Mouse (Mus musculus) hindbrain, embryonic 10.5 days (tissue): ENCODE data around the gene Usp24. TPM values are rescaled to one million over a fixed set of nuclear protein-coding genes. Genes with fewer than 3 reads are reported as not detected.

Experiments
- DNase-seq: peaks from one replicate; pipeline ENCODE4 v3.0.0-alpha.2; 2017; ENCODE audit warnings: low spot score
- H3K27ac ChIP-seq: fragments of 300-500 bp; sonication (generic); 2 replicates; pipeline ENCODE4 v1.5.1; 2016; ENCODE audit warnings: mild to moderate bottlenecking, moderate library complexity
- H3K27me3 ChIP-seq: fragments of 300-500 bp; sonication (generic); 2 replicates; pipeline ENCODE4 v1.6.1; 2016; ENCODE audit warnings: mild to moderate bottlenecking; ENCODE audit not compliant: poor library complexity, insufficient read depth, severe bottlenecking
- H3K36me3 ChIP-seq: fragments of 300-500 bp; sonication (generic); 2 replicates; pipeline ENCODE4 v1.6.1; 2016; ENCODE audit warnings: mild to moderate bottlenecking, moderate library complexity
- H3K4me1 ChIP-seq: fragments of 300-500 bp; sonication (generic); replicated peaks from 2 replicates; pipeline ENCODE4 v1.6.1; 2016; ENCODE audit warnings: mild to moderate bottlenecking
- H3K4me3 ChIP-seq: fragments of 300-500 bp; sonication (generic); 2 replicates; pipeline ENCODE4 v1.5.1; 2016; ENCODE audit warnings: mild to moderate bottlenecking, moderate library complexity
- H3K9me3 ChIP-seq: fragments of 300-500 bp; sonication (generic); 2 replicates; pipeline ENCODE4 v1.6.1; 2016; ENCODE audit warnings: mild to moderate bottlenecking, moderate library complexity
- WGBS: fragments of 180-500 bp; shearing (Covaris S2); methylation state at CpG from one replicate; pipeline ENCODE4 v1.1.7; 2016; 5-methylcytosine and 5-hydroxymethylcytosine counted together
- polyA plus RNA-seq: library from polyadenylated mRNA; unstranded; fragments of >200 nt; fragmentation: Nextera tagmentation; extraction: Ambion mirVana; gene quantifications from 2 replicates; pipeline ENCODE4 v1.2.1, GENCODE M21; 2016

Gene Usp24
- polyA plus RNA-seq, 1 experiment from 2014 or later: 6.7 TPM

DNA sequence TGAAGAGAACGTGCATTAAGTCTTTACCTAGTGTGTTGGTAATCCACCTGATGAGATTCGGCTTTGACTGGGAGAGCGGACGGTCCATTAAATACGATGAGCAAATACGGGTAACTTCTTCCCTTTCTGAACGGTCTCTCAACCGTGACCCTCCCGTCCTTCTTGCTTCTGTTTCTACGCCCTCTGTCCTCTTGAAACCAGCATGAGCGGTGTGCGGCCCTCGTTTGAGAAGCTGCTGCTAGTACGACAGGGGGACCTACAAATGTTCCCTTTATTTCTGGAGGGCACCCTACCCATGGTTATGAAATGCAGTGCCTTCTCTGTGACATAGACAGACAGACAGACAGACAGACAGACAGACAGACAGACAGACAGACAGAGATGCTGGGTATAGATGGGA is 93.6 kb downstream of the Usp24 start:
- WGBS: 80% methylated on average over 14 of the region's 14 CpGs
- H3K36me3 ChIP-seq: peaks cover 99% of the 10 kb centered on the region
- no peak for DNase-seq

GRCm38 (mm10) chr4:106419256-106419655 is 103.2 kb downstream of the Usp24 start:
- DNase-seq: no peak

More for the DNA sequence above, 93.6 kb downstream of the Usp24 start:
- Histone ChIP-seq H3K27me3 (no peaks in the 10 kb centered on the region), H3K27ac (no peak overlapping the region), H3K4me3 (no peak overlapping the region), H3K4me1 (no peaks in the 10 kb centered on the region), H3K9me3 (no peaks in the 10 kb centered on the region)

DNA sequence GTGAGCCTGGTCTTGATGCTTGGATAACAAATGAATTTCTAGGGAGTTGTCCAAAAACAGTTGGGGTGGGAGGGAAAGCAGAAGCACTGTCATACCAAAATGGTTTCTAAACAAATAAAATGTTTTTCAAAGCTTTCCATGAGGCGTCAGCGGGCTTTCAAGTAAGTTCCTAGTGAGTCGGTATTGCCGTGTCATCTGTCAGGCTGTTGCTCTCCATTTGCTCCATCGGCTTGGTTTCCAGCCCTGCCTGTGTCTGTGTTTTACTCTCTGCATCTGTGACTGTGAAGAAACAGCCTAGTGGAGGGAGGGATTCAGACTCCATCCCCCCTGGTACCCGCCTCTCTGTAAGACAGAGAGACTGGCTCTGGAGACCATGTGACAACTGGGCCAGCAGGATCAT is 103.8 kb downstream of the Usp24 start:
- no peaks in the 10 kb centered on the region for H3K27me3 ChIP-seq
- WGBS: 94% methylated on average over 6 of the region's 6 CpGs
- peaks cover 89% of the 10 kb centered on the region for H3K36me3 ChIP-seq
- no peak overlapping the region for H3K27ac ChIP-seq
- no peaks in the 10 kb centered on the region for H3K4me1 ChIP-seq
- no peak for DNase-seq
- H3K9me3 ChIP-seq: no peaks in the 10 kb centered on the region
- H3K4me3 ChIP-seq: no peak overlapping the region

More at GRCm38 (mm10) chr4:106419256-106419655, 103.2 kb downstream of the Usp24 start:
- Histone ChIP-seq H3K36me3 (peaks cover 89% of the 10 kb centered on the region), H3K27me3 (no peaks in the 10 kb centered on the region), H3K4me3 (no peak overlapping the region), H3K9me3 (no peaks in the 10 kb centered on the region), H3K4me1 (no peaks in the 10 kb centered on the region), H3K27ac (no peak overlapping the region)
- 85% methylated on average over 3 of the region's 3 CpGs for WGBS

DNA sequence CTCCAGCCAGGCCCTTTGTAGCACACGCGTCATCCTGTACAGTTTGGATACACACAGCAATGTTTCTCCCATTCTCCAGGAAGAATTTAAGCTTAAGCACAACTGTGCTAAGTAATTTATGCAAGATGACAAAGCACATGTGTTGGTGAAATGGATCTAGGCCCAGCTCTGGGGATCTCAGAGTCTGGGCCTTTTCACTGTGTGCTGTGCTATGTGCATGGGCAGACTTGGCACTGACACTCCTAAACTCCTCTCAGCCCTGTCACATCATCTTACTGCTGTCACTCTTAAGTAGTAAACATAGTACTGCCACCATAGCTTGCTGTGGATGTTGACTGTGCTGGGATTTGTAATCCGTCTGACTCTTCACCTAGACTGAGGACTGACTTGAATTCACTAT is 106.6 kb downstream of the Usp24 start:
- H3K36me3 ChIP-seq: peaks cover 90% of the 10 kb centered on the region
- WGBS: 94% methylated on average over 3 of the region's 3 CpGs
- no peak for DNase-seq
- no peaks in the 10 kb centered on the region for H3K4me1 ChIP-seq
- H3K27me3 ChIP-seq: no peaks in the 10 kb centered on the region
- no peaks in the 10 kb centered on the region for H3K9me3 ChIP-seq
- H3K4me3 ChIP-seq: no peak overlapping the region
- H3K27ac ChIP-seq: no peak overlapping the region

DNA sequence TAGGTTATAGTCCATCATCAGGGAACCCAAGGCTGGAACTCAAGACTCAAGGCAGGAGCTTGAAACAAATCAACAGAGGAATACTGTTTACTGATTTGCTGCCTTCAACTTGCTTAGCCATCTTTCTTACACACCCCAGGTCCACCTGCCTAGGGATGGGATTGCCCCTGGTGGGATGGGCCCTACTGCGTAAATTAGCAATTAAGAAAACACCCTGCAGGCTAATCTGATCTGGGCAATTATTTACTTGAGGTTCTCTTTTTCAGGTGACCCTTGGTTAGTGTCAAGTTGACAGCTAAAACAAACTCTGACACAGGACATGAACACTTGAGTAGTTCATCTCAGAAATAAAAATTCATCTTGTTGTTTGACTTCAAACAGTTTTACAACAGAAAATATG is 108.5 kb downstream of the Usp24 start:
- H3K27me3 ChIP-seq: no peaks in the 10 kb centered on the region
- H3K27ac ChIP-seq: no peak overlapping the region
- no peak for DNase-seq
- no peaks in the 10 kb centered on the region for H3K4me1 ChIP-seq
- no peak overlapping the region for H3K4me3 ChIP-seq
- 86% methylated on average over 1 of the region's 1 CpGs for WGBS
- H3K9me3 ChIP-seq: no peaks in the 10 kb centered on the region
- H3K36me3 ChIP-seq: peaks cover 90% of the 10 kb centered on the region

- no peak for DNase-seq
- H3K9me3 ChIP-seq: no peaks in the 10 kb centered on the region
- WGBS: 78% methylated on average over 5 of the region's 5 CpGs
- H3K36me3 ChIP-seq: peaks cover 90% of the 10 kb centered on the region
- H3K27me3 ChIP-seq: no peaks in the 10 kb centered on the region
- H3K4me1 ChIP-seq: no peaks in the 10 kb centered on the region
- H3K4me3 ChIP-seq: no peak overlapping the region
- H3K27ac ChIP-seq: no peak overlapping the region
Observed at GRCm38 (mm10) chr4:106426286-106426685, 110.3 kb downstream of the Usp24 start.

GRCm38 (mm10) chr4:106428616-106429015 is 112.6 kb downstream of the Usp24 start:
- no peak for DNase-seq
- Histone ChIP-seq H3K27ac (no peak overlapping the region), H3K4me1 (no peaks in the 10 kb centered on the region), H3K9me3 (no peaks in the 10 kb centered on the region), H3K4me3 (no peak overlapping the region), H3K36me3 (peaks cover 98% of the 10 kb centered on the region), H3K27me3 (no peaks in the 10 kb centered on the region)
- WGBS: 92% methylated on average over 6 of the region's 6 CpGs

GRCm38 (mm10) chr4:106429106-106429505 is 113.1 kb downstream of the Usp24 start:
- H3K36me3 ChIP-seq: peaks cover 99% of the 10 kb centered on the region

GRCm38 (mm10) chr4:106430431-106430830 is 114.4 kb downstream of the Usp24 start:
- H3K36me3 ChIP-seq: peaks cover 94% of the 10 kb centered on the region

More at GRCm38 (mm10) chr4:106429106-106429505, 113.1 kb downstream of the Usp24 start:
- Histone ChIP-seq H3K4me3 (no peak overlapping the region), H3K27ac (no peak overlapping the region), H3K4me1 (no peaks in the 10 kb centered on the region), H3K9me3 (no peaks in the 10 kb centered on the region), H3K27me3 (no peaks in the 10 kb centered on the region)
- no peak for DNase-seq
- 89% methylated on average over 7 of the region's 7 CpGs for WGBS

DNA sequence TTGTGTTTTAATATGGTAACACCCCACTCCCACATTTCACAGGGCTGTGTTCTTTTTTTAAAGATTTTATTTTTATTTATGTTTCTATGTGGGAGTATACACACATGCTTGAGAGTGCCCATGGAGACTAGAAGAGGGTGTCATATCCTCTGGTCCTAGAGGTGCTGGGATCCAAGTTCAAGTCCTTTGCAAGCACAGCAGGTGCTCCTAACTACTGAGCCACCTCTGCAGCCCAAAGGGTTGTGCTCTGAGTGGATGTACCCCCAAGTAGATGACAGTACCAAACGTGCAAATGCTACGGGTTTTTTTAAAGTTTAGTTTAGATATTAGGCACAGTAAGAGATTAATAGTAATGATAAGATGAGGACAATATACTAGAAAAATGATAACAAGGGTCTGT is 119.4 kb downstream of the Usp24 start:
- H3K4me3 ChIP-seq: no peak overlapping the region
- DNase-seq: no peak
- H3K9me3 ChIP-seq: no peaks in the 10 kb centered on the region
- H3K4me1 ChIP-seq: no peaks in the 10 kb centered on the region
- H3K36me3 ChIP-seq: peaks cover 94% of the 10 kb centered on the region
- WGBS: 94% methylated on average over 2 of the region's 2 CpGs
- no peaks in the 10 kb centered on the region for H3K27me3 ChIP-seq
- H3K27ac ChIP-seq: no peak overlapping the region

More at GRCm38 (mm10) chr4:106430431-106430830, 114.4 kb downstream of the Usp24 start:
- WGBS: 91% methylated on average over 5 of the region's 5 CpGs
- Histone ChIP-seq H3K4me3 (no peak overlapping the region), H3K9me3 (no peaks in the 10 kb centered on the region), H3K27me3 (no peaks in the 10 kb centered on the region), H3K4me1 (no peaks in the 10 kb centered on the region), H3K27ac (no peak overlapping the region)
- no peak for DNase-seq

GRCm38 (mm10) chr4:106436475-106436874 is 120.5 kb downstream of the Usp24 start:
- Histone ChIP-seq H3K27me3 (no peaks in the 10 kb centered on the region), H3K4me1 (no peaks in the 10 kb centered on the region), H3K4me3 (no peak overlapping the region), H3K27ac (no peak overlapping the region), H3K9me3 (no peaks in the 10 kb centered on the region), H3K36me3 (peaks cover 94% of the 10 kb centered on the region)
- WGBS: 79% methylated on average over 4 of the region's 4 CpGs
- DNase-seq: peak; percentile 25

GRCm38 (mm10) chr4:106437207-106437606 is 121.2 kb downstream of the Usp24 start:
- H3K4me1 ChIP-seq: no peaks in the 10 kb centered on the region
- peaks cover 94% of the 10 kb centered on the region for H3K36me3 ChIP-seq
- no peak for DNase-seq
- no peak overlapping the region for H3K4me3 ChIP-seq
- 97% methylated on average over 5 of the region's 5 CpGs for WGBS
- H3K9me3 ChIP-seq: no peaks in the 10 kb centered on the region
- H3K27me3 ChIP-seq: no peaks in the 10 kb centered on the region
- no peak overlapping the region for H3K27ac ChIP-seq

DNA sequence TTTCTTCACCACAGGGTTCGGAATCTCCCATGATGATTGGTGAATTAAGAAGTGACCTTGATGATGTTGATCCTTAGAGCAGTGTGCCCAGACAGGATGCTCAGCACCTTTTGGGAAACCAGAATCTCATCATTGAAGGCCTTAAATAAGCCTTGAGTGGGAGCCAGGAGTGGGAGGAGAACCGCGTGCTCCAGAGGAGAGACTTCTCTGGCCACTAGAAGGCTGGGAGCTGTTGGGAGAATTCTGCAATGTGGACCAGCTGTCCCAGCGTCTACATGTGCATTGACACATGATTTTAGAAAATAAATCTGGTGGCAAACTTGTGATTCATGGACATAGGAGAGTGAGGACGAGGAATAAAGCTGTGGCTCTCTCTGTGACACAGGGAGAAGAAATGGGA is 122.8 kb downstream of the Usp24 start:
- no peak for DNase-seq
- Histone ChIP-seq H3K27me3 (no peaks in the 10 kb centered on the region), H3K27ac (no peak overlapping the region), H3K36me3 (peaks cover 94% of the 10 kb centered on the region), H3K9me3 (no peaks in the 10 kb centered on the region), H3K4me1 (no peaks in the 10 kb centered on the region), H3K4me3 (no peak overlapping the region)
- 91% methylated on average over 5 of the region's 5 CpGs for WGBS

- Histone ChIP-seq H3K4me3 (no peak overlapping the region), H3K36me3 (peaks cover 62% of the 10 kb centered on the region), H3K9me3 (no peaks in the 10 kb centered on the region), H3K4me1 (no peaks in the 10 kb centered on the region), H3K27me3 (no peaks in the 10 kb centered on the region), H3K27ac (no peak overlapping the region)
- DNase-seq: no peak
- WGBS: 88% methylated on average over 6 of the region's 6 CpGs
Observed at GRCm38 (mm10) chr4:106443182-106443581, 127.2 kb downstream of the Usp24 start.
